Mouse (Mus musculus) midbrain, embryonic 12.5 days (tissue): ENCODE measurements at regions not wholly inside any gene's neighbourhood (a gene's known extent, or its start where the extent isn't known, plus 50 kb on each side); places are given as distances from the start of the nearest gene placed in this dataset.

ENCODE experiments used
- ATAC-seq: fragments of 200-750 bp; cut with Nextera tagmentation; 2 replicates; pipeline ENCODE4 v1.8.0; 2017; ENCODE audit warnings: low read depth, moderate TSS enrichment, moderate library complexity; ENCODE audit not compliant: low FRiP score
- H3K27ac ChIP-seq: fragments of 300-500 bp; sonication (generic); replicated peaks from 2 replicates; pipeline ENCODE4 v1.5.1; 2016; ENCODE audit warnings: mild to moderate bottlenecking
- H3K27me3 ChIP-seq: fragments of 300-500 bp; sonication (generic); 2 replicates; pipeline ENCODE4 v1.6.1; 2016; ENCODE audit warnings: mild to moderate bottlenecking
- H3K36me3 ChIP-seq: fragments of 300-500 bp; sonication (generic); 2 replicates; pipeline ENCODE4 v1.6.1; 2016
- H3K4me1 ChIP-seq: fragments of 300-500 bp; sonication (generic); 2 replicates; pipeline ENCODE4 v1.6.1; 2016
- H3K4me2 ChIP-seq: fragments of 300-500 bp; sonication (generic); replicated peaks from 2 replicates; pipeline ENCODE4 v1.6.1; 2016; ENCODE audit warnings: mild to moderate bottlenecking, moderate library complexity
- H3K4me3 ChIP-seq: fragments of 300-500 bp; sonication (generic); 2 replicates; pipeline ENCODE4 v1.5.1; 2016; ENCODE audit warnings: mild to moderate bottlenecking
- H3K9ac ChIP-seq: fragments of 300-500 bp; sonication (generic); replicated peaks from 2 replicates; pipeline ENCODE4 v1.6.1; 2016; ENCODE audit warnings: mild to moderate bottlenecking, moderate library complexity
- H3K9me3 ChIP-seq: fragments of 300-500 bp; sonication (generic); 2 replicates; pipeline ENCODE4 v1.6.1; 2016; ENCODE audit warnings: mild to moderate bottlenecking
- WGBS: fragments of 180-500 bp; shearing (Covaris S2); methylation state at CpG from one replicate; pipeline ENCODE4 v1.1.7; 2016; 5-methylcytosine and 5-hydroxymethylcytosine counted together

GRCm38 (mm10) chr9:69705942-69706341 is 54.8 kb downstream of the Foxb1 start:
- 0 out of 2 replicates have a peak, but pooled peaks cover 3% of the 10 kb centered on the region for H3K9me3 ChIP-seq
- no peak for ATAC-seq
- WGBS, result 90% methylated on average over 8 of the region's 8 CpGs
- peaks cover 6% of the 10 kb centered on the region; the same call in 1 of the 2 replicates for H3K27me3 ChIP-seq
- no peaks in the 10 kb centered on the region for H3K4me1 ChIP-seq
- no peaks in the 10 kb centered on the region for H3K36me3 ChIP-seq
- no peak overlapping the region for H3K4me2 ChIP-seq
- H3K27ac ChIP-seq, result no peak overlapping the region
- H3K9ac ChIP-seq, result no peak overlapping the region
- no peak overlapping the region for H3K4me3 ChIP-seq

GRCm38 (mm10) chr9:69705071-69705470 is 55.7 kb downstream of the Foxb1 start:
- no peak for ATAC-seq
- H3K4me2 ChIP-seq, result no peak overlapping the region
- H3K9me3 ChIP-seq, result no peaks in the 10 kb centered on the region
- no peak overlapping the region for H3K9ac ChIP-seq
- H3K4me3 ChIP-seq, result no peak overlapping the region
- no peak overlapping the region for H3K27ac ChIP-seq
- H3K27me3 ChIP-seq, result peaks cover 6% of the 10 kb centered on the region; the same call in 1 of the 2 replicates
- WGBS, result 87% methylated on average over 4 of the region's 4 CpGs
- H3K36me3 ChIP-seq, result no peaks in the 10 kb centered on the region
- no peaks in the 10 kb centered on the region for H3K4me1 ChIP-seq

- Histone ChIP-seq H3K4me3 (no peak overlapping the region), H3K9me3 (no peaks in the 10 kb centered on the region)
Measured at GRCm38 (mm10) chr9:69703731-69704130, 57.0 kb downstream of the Foxb1 start.

GRCm38 (mm10) chr9:69702156-69702928 is 58.4 kb downstream of the Foxb1 start:
- no peak for ATAC-seq
- 86% methylated on average over 8 of the region's 8 CpGs for WGBS

More at GRCm38 (mm10) chr9:69703731-69704130, 57.0 kb downstream of the Foxb1 start:
- H3K27me3 ChIP-seq, result peaks cover 6% of the 10 kb centered on the region; the same call in 1 of the 2 replicates
- H3K36me3 ChIP-seq, result no peaks in the 10 kb centered on the region
- ATAC-seq, result no peak
- no peak overlapping the region for H3K4me2 ChIP-seq
- H3K9ac ChIP-seq, result no peak overlapping the region
- 76% methylated on average over 7 of the region's 7 CpGs for WGBS
- no peak overlapping the region for H3K27ac ChIP-seq
- no peaks in the 10 kb centered on the region for H3K4me1 ChIP-seq

GRCm38 (mm10) chr9:69700696-69701095 is 60.0 kb downstream of the Foxb1 start:
- Histone ChIP-seq H3K9ac (no peak overlapping the region), H3K4me1 (no peaks in the 10 kb centered on the region), H3K9me3 (no peaks in the 10 kb centered on the region), H3K27me3 (peaks cover 6% of the 10 kb centered on the region; the same call in 1 of the 2 replicates), H3K27ac (no peak overlapping the region), H3K36me3 (no peaks in the 10 kb centered on the region), H3K4me2 (no peak overlapping the region), H3K4me3 (no peak overlapping the region)
- 87% methylated on average over 8 of the region's 9 CpGs for WGBS
- ATAC-seq, result no peak

More at GRCm38 (mm10) chr9:69702156-69702928, 58.4 kb downstream of the Foxb1 start:
- H3K9ac ChIP-seq, result no peak overlapping the region
- H3K4me1 ChIP-seq, result no peaks in the 10 kb centered on the region
- H3K36me3 ChIP-seq, result no peaks in the 10 kb centered on the region
- H3K9me3 ChIP-seq, result no peaks in the 10 kb centered on the region
- no peak overlapping the region for H3K4me2 ChIP-seq
- no peak overlapping the region for H3K27ac ChIP-seq
- peaks cover 6% of the 10 kb centered on the region; the same call in 1 of the 2 replicates for H3K27me3 ChIP-seq
- H3K4me3 ChIP-seq, result no peak overlapping the region

- Histone ChIP-seq H3K9me3 (no peaks in the 10 kb centered on the region), H3K27ac (no peak overlapping the region), H3K9ac (no peak overlapping the region), H3K27me3 (no peaks in the 10 kb centered on the region; the same call in none of the 2 replicates), H3K4me2 (no peak overlapping the region), H3K4me1 (peaks cover 12% of the 10 kb centered on the region), H3K4me3 (no peak overlapping the region), H3K36me3 (no peaks in the 10 kb centered on the region)
- 91% methylated on average over 3 of the region's 3 CpGs for WGBS
- ATAC-seq, result no peak
Measured at GRCm38 (mm10) chr9:69691756-69692155, 69.0 kb downstream of the Foxb1 start.

- Histone ChIP-seq H3K27me3 (no peaks in the 10 kb centered on the region; the same call in none of the 2 replicates), H3K4me2 (no peak overlapping the region), H3K4me3 (no peak overlapping the region), H3K9ac (no peak overlapping the region), H3K36me3 (no peaks in the 10 kb centered on the region), H3K9me3 (no peaks in the 10 kb centered on the region), H3K4me1 (peaks cover 16% of the 10 kb centered on the region), H3K27ac (no peak overlapping the region)
- 45% methylated on average over 12 of the region's 12 CpGs for WGBS
- ATAC-seq, result no peak
Measured at GRCm38 (mm10) chr9:69687349-69688123, 73.2 kb downstream of the Foxb1 start.

- no peak for ATAC-seq
- no peak overlapping the region for H3K9ac ChIP-seq
- no peak overlapping the region for H3K27ac ChIP-seq
- H3K4me3 ChIP-seq, result no peak overlapping the region
- H3K4me2 ChIP-seq, result no peak overlapping the region
- H3K36me3 ChIP-seq, result no peaks in the 10 kb centered on the region
- H3K4me1 ChIP-seq, result peaks cover 18% of the 10 kb centered on the region
- no peaks in the 10 kb centered on the region for H3K9me3 ChIP-seq
- H3K27me3 ChIP-seq, result no peaks in the 10 kb centered on the region; the same call in none of the 2 replicates
- 88% methylated on average over 4 of the region's 4 CpGs for WGBS
Measured at GRCm38 (mm10) chr9:69686766-69687165, 74.0 kb downstream of the Foxb1 start.

- Histone ChIP-seq H3K4me2 (no peak overlapping the region), H3K9ac (no peak overlapping the region), H3K36me3 (no peaks in the 10 kb centered on the region), H3K4me1 (peaks cover 23% of the 10 kb centered on the region), H3K27me3 (no peaks in the 10 kb centered on the region; the same call in none of the 2 replicates), H3K27ac (no peak overlapping the region), H3K9me3 (no peaks in the 10 kb centered on the region), H3K4me3 (no peak overlapping the region)
- 67% methylated on average over 4 of the region's 4 CpGs for WGBS
- ATAC-seq, result no peak
Measured at GRCm38 (mm10) chr9:69685630-69686029, 75.1 kb downstream of the Foxb1 start.

GRCm38 (mm10) chr9:69681372-69682213 is 79.1 kb downstream of the Foxb1 start:
- no peak for ATAC-seq
- 6% methylated on average over 9 of the region's 9 CpGs for WGBS
- 0 out of 2 replicates have a peak overlapping the region, but pooled peaks have one; percentile 3 for H3K27ac ChIP-seq

GRCm38 (mm10) chr9:69678634-69679033 is 82.1 kb downstream of the Foxb1 start:
- H3K4me1 ChIP-seq, result peaks cover 7% of the 10 kb centered on the region; the same call in 1 of the 2 replicates
- no peaks in the 10 kb centered on the region for H3K9me3 ChIP-seq
- ATAC-seq, result no peak
- no peak overlapping the region for H3K9ac ChIP-seq
- peaks cover 12% of the 10 kb centered on the region for H3K27me3 ChIP-seq
- H3K36me3 ChIP-seq, result no peaks in the 10 kb centered on the region
- no peak overlapping the region for H3K27ac ChIP-seq
- WGBS, result 95% methylated on average over 1 of the region's 1 CpGs
- no peak overlapping the region for H3K4me3 ChIP-seq
- H3K4me2 ChIP-seq, result no peak overlapping the region

More at GRCm38 (mm10) chr9:69681372-69682213, 79.1 kb downstream of the Foxb1 start:
- Histone ChIP-seq H3K9me3 (no peaks in the 10 kb centered on the region), H3K9ac (no peak overlapping the region), H3K36me3 (no peaks in the 10 kb centered on the region), H3K27me3 (peaks cover 4% of the 10 kb centered on the region; the same call in 1 of the 2 replicates), H3K4me2 (no peak overlapping the region), H3K4me1 (peaks cover 11% of the 10 kb centered on the region; the same call in 1 of the 2 replicates), H3K4me3 (no peak overlapping the region)
